Comparison of ENCODE assay signal across 9 mouse cellular contexts in the genomic region with DNA sequence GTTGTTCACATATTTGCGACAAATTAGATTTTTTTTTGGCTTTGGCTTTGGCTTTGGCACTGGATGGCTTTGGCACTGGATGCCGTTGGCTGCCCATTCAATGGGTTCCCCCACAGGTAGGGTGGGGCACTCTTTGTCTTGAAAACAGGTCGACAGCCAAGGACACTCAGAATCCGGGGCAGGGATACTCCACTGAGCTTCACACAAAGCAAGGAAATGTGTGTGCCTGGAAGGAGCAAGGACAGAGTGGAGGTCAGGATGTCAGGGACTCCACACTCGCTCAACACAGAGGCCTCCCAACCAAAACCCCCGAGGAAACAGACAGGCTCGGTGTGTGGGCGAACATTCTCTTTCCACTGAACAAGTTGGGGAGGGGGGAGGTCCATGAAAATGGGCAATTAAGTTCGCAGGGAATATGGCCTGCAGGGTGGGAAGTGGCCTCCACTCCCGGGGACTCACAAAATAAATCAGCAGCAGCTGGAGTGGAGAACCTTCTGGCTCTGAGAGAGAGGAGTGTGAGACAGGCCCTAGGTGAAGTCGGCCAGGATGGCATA. TPM values are rescaled to one million over a fixed set of nuclear protein-coding genes. Genes with fewer than 3 reads are reported as not detected.
DNase-seq lines count a peak whose midpoint lies in the region; TF ChIP-seq lines count a peak whose summit lies in the region.
"Had no signal": no experiment of that assay in that cellular context is flagged by ENCODE, and none has a peak within 500 bp of the region (broad histone marks: within the 10 kb centered on the region; RNA-seq: fewer than 3 reads in every experiment).

No protein-coding gene starts in this region.

- H3K36me3 ChIP-seq in kidney, adult 2 months (ENCODE audit: control insufficient read depth, insufficient read depth, low read length): no peaks in the 10 kb centered on the region

- no peak overlapping the region for H3K4me3 ChIP-seq in kidney, adult 2 months (ENCODE audit: insufficient read depth, low read depth, low read length)

- TF ChIP-seq POLR2A in kidney, adult 2 months (IDR thresholded peaks at IDR 0.05; ENCODE audit: low read depth, low read length): no peak

- H3K4me1 ChIP-seq in kidney, adult 2 months (ENCODE audit: control insufficient read depth, insufficient read depth, low read length): no peaks in the 10 kb centered on the region

- no peak for TF ChIP-seq CTCF in kidney, adult 2 months (conservative IDR thresholded peaks at IDR 0.05; ENCODE audit: insufficient read depth, insufficient read length, low read depth, low read length)

- no peak overlapping the region for H3K27ac ChIP-seq in kidney, adult 2 months (ENCODE audit: insufficient read depth, low read depth, low read length)

- no peaks in the 10 kb centered on the region for H3K27me3 ChIP-seq in kidney, adult 2 months (replicated peaks; ENCODE audit: control insufficient read depth, insufficient read depth, low read length)
- H3K27me3 ChIP-seq: CH12.LX had no signal

- WGBS in kidney, adult 2 months: 45% methylated on average over 11 of the region's 11 CpGs

- DNase-seq in embryo, embryonic 9.5 days (ENCODE audit: extremely low spot score): peak; percentile 15
- no peak for DNase-seq in embryo, embryonic 10 days (ENCODE audit: low spot score)
- DNase-seq in ovary, postnatal 14 days (ENCODE audit: low spot score): peak; percentile 22
- DNase-seq in ovary, postnatal 10 days (ENCODE audit: low spot score): no peak
- DNase-seq in kidney, adult 2 months: peak; percentile 64
- no peak for DNase-seq in thymus, postnatal 25 days
- no peak for DNase-seq in frontal cortex, postnatal 14 days (ENCODE audit: low spot score in 2 of 2)
- no peak for DNase-seq in layer of hippocampus, postnatal 25 days (ENCODE audit: extremely low spot score in 1 of 2, low spot score in 1 of 2)

RNA-seq across cellular contexts. Expression of gene Lax1, which starts 52.0 kb away (rescaled TPM):
- polyA plus RNA-seq in kidney, adult 2 months (2012; rRNA removed): 0.34 and 1.8 TPM in 2 replicates
- total RNA-seq in layer of hippocampus, postnatal 25 days (2021): under 1 TPM in 1 of 2 experiments, not detected in 1; 0.16 TPM

RNA-seq across cellular contexts. Expression of gene Atp2b4, which starts 58.9 kb away (rescaled TPM):
- polyA plus RNA-seq in kidney, adult 2 months (2012; rRNA removed): 4.9 and 6.1 TPM in 2 replicates
- 10 to 100 TPM; 67.6 to 79.3 TPM for total RNA-seq in layer of hippocampus, postnatal 25 days (2021)

Comparison
In these comparisons a context has a peak if more than half of its experiments do, and no peak if none do; other contexts are left out.
1. DNase-seq: peak in embryo, embryonic 9.5 days (single experiment), ovary, postnatal 14 days (single experiment) and kidney, adult 2 months (single experiment); none in embryo, embryonic 10 days (single experiment), ovary, postnatal 10 days (single experiment), thymus, postnatal 25 days (single experiment), frontal cortex, postnatal 14 days (0 of 2) and layer of hippocampus, postnatal 25 days (0 of 2).